Mouse (Mus musculus): ENCODE measurements around the gene Hs3st2.
A peak's percentile ranks its signal among the peaks of the same experiment; 100 is the strongest.
"Not testable (repeated sequence)": the region's sequence is repeated elsewhere in the genome, so short reads cannot be mapped to it uniquely, and the experiment has no call there.

The Hs3st2 gene

GRCm38 (mm10) chr7:121391225-121391983, at the start of gene Hs3st2:
Gene Hs3st2 (plus strand): TSS chr7:121391859.
- peak; percentile 29 to 73 for DNase-seq (ENCODE audit: inconsistent age in 2 of 2, low spot score in 1 of 2)

GRCm38 (mm10) chr7:121348284-121348963, 43.2 kb upstream of the Hs3st2 start:
- DNase-seq (ENCODE audit: inconsistent age in 2 of 2, low spot score in 1 of 2): no peak

GRCm38 (mm10) chr7:121351688-121352087, 40.0 kb upstream of the Hs3st2 start:
- DNase-seq (ENCODE audit: inconsistent age in 2 of 2, low spot score in 1 of 2): no peak

- DNase-seq (ENCODE audit: inconsistent age in 2 of 2, low spot score in 1 of 2): not testable (repeated sequence)
These were observed 30.2 kb upstream of the Hs3st2 start for GRCm38 (mm10) chr7:121361448-121361847.

- no peak for DNase-seq (ENCODE audit: inconsistent age in 2 of 2, low spot score in 1 of 2)
These were observed 26.1 kb upstream of the Hs3st2 start for GRCm38 (mm10) chr7:121365584-121365983.

- peak in 1 of 2 experiments; percentile 67 for DNase-seq (ENCODE audit: inconsistent age in 2 of 2, low spot score in 1 of 2)
These were observed 24.5 kb upstream of the Hs3st2 start for GRCm38 (mm10) chr7:121367185-121367584.

GRCm38 (mm10) chr7:121371990-121372389, 19.7 kb upstream of the Hs3st2 start:
- DNase-seq (ENCODE audit: inconsistent age in 2 of 2, low spot score in 1 of 2): no peak

GRCm38 (mm10) chr7:121375456-121375855, 16.2 kb upstream of the Hs3st2 start:
- no peak for DNase-seq (ENCODE audit: inconsistent age in 2 of 2, low spot score in 1 of 2)

- DNase-seq (ENCODE audit: inconsistent age in 2 of 2, low spot score in 1 of 2): no peak
These were observed 12.7 kb upstream of the Hs3st2 start for GRCm38 (mm10) chr7:121378942-121379341.

GRCm38 (mm10) chr7:121391984-121392739, 503 bp downstream of the Hs3st2 start:
- DNase-seq (ENCODE audit: inconsistent age in 2 of 2, low spot score in 1 of 2): peak; percentile 20 to 46

GRCm38 (mm10) chr7:121392740-121392993, 1.0 kb downstream of the Hs3st2 start:
- peak in 1 of 2 experiments; percentile 5 for DNase-seq (ENCODE audit: inconsistent age in 2 of 2, low spot score in 1 of 2)

- DNase-seq (ENCODE audit: inconsistent age in 2 of 2, low spot score in 1 of 2): no peak
These were observed 2.2 kb downstream of the Hs3st2 start for GRCm38 (mm10) chr7:121393884-121394283.

GRCm38 (mm10) chr7:121394875-121395274, 3.2 kb downstream of the Hs3st2 start:
- no peak for DNase-seq (ENCODE audit: inconsistent age in 2 of 2, low spot score in 1 of 2)

- no peak for DNase-seq (ENCODE audit: inconsistent age in 2 of 2, low spot score in 1 of 2)
These were observed 19.3 kb downstream of the Hs3st2 start for GRCm38 (mm10) chr7:121410716-121411506.

GRCm38 (mm10) chr7:121411507-121411898, 19.8 kb downstream of the Hs3st2 start:
- no peak for DNase-seq (ENCODE audit: inconsistent age in 2 of 2, low spot score in 1 of 2)

- DNase-seq (ENCODE audit: inconsistent age in 2 of 2, low spot score in 1 of 2): no peak
These were observed 45.2 kb downstream of the Hs3st2 start for GRCm38 (mm10) chr7:121436884-121437283.

- DNase-seq (ENCODE audit: inconsistent age in 2 of 2, low spot score in 1 of 2): no peak
These were observed 49.5 kb downstream of the Hs3st2 start for GRCm38 (mm10) chr7:121441186-121441585.

- DNase-seq (ENCODE audit: inconsistent age in 2 of 2, low spot score in 1 of 2): no peak
These were observed 52.7 kb downstream of the Hs3st2 start for GRCm38 (mm10) chr7:121444336-121444735.

GRCm38 (mm10) chr7:121446281-121446680, 54.6 kb downstream of the Hs3st2 start:
- no peak for DNase-seq (ENCODE audit: inconsistent age in 2 of 2, low spot score in 1 of 2)

- no peak for DNase-seq (ENCODE audit: inconsistent age in 2 of 2, low spot score in 1 of 2)
These were observed 59.5 kb downstream of the Hs3st2 start for GRCm38 (mm10) chr7:121450951-121451843.

Measured in adrenal gland, adult (tissue).